Mouse (Mus musculus) cerebellum, postnatal 14 days (tissue): ENCODE measurements at regions not wholly inside any gene's neighbourhood (a gene's known extent, or its start where the extent isn't known, plus 50 kb on each side); places are given as distances from the start of the nearest gene placed in this dataset.
A peak's percentile ranks its signal among the peaks of the same experiment; 100 is the strongest.

Experiments
- DNase-seq, 2 experiments: peaks; one replicate each; pipeline ENCODE4 v3.0.0; 2021; ENCODE audit warnings: mixed read lengths in 2 of 2

DNA sequence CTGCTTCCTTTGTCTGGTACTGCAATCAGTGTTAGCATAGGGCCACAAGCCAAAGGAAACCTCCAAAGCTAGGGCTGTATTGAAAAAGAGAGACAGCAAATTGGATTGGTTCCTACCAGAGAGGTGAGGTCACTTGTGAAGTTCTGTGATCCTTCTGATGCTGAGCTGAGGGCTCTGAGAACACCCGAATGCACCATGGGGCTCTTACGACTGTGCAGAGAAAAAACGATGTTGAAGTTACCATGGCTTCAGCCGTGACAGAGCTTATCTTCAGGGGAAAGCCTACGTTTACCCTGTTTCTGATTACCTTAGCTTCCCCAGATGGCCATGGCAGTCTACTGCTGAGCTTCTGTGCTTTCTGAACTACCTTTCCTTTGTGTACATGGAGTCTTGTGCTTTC lies 53.9 kb upstream of the Fmo9 start:
- DNase-seq: no peak

DNA sequence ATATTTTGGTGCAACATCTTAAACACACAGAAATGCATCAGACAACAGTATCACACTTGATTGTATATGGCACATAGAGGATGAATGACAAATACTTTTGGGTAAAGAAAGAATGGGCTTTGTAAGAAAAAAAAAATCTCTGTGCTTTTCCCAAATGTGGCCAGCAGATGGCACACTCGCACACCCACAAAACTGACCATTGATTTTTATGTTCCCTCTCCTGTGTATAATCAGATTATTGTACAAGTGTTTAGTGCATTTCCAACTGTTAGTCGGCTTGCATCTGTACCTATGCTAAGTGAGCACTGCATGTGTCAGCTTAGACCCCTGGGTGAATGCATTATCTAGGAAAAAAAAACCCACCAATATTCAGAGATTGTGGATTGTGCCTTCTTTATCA lies 56.4 kb upstream of the Fmo9 start:
- DNase-seq: peak; percentile 63 to 70

DNA sequence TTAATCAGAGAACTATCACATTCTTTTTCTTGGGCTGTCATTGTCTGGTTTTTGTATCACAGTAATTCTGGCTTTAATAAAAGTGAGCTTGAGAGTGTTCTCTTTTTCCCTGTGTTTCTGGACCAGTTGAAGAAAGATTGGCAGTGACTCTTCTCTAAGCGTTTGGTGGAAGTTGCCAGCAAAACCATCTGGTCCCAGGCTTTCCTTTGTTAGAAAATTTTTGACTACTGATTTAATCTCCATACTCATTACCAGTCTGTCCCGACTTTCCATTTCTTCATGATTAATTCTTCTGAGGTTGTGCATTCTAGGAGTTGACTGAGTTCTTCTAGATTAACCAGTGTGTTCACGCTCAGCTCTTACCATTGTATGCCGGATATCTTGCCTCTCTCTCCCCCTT lies 68.6 kb upstream of the Fmo9 start:
- peak; percentile 64 to 85 for DNase-seq

DNA sequence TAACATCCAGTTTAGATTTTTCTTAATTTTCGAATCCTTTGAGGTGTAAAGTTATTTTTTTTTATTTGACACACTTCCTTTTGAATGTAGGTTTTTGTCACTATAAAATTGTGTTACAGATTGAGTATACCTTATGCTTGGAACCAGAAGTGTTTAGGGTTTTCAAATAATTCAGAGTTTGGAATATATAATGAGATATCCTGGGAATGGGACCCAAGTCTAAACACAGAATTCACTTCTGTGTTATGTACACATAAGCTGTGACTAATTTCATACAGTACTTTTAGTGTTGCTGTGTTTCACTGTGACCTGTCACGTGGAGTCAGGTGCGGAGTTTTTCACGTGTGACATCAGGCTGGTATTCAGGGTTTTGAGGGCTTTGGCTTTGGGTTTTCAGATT lies 69.1 kb upstream of the Fmo9 start:
- DNase-seq: no peak

DNA sequence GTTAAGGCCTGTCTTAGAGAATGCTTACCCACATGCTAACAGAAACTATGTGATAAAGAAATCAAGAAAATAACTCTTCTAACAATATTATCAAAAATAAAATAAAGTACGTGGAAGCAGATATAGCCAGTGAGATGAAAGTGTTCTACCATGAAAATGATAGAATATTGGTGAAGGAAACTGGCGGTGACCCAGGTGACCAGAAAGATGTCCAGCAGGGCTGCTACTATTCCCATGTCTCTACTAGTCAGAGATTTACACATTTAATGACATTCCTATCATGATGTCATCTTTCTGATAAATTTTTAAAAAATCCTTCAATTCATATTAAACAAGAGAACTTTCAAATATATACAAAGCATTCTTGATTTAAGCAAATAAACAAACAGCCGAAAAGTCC lies 69.8 kb upstream of the Fmo9 start:
- DNase-seq: peak; percentile 75 to 82

DNA sequence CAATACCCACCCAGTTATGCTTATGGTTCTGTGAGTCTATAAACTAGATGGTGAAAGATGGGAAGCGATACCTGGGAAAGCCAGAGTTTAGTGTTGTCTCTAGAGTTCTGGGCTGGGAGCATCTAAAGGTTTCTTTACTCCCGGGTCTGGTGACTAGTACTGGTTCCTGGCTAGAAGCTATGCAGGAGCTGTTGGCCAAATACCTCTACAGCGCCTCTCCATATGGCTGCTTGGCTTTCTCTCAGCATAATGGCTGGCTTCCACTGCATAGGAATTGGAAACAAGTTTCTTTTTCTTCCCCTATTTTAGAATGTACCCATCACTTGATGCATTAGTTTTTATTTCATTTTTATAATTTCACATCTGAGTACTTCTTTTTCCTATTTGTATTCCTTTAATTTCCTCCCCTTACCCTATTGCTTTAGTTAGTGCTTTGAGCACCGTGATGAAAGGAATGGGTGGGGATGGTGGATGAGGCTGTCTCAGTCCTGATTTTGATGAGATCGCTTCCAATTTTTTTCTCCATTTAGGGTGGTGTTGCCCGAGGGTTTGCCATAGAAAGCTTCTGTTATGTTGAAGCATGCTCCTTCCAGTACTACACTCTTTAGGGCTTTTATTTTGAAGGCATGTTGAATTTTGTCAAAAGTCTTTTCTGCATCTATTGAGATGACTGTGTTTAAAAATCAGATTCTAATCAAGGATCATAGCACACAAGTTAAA lies 71.5 kb upstream of the Fmo9 start:
- DNase-seq: peak; percentile 76 to 88

DNA sequence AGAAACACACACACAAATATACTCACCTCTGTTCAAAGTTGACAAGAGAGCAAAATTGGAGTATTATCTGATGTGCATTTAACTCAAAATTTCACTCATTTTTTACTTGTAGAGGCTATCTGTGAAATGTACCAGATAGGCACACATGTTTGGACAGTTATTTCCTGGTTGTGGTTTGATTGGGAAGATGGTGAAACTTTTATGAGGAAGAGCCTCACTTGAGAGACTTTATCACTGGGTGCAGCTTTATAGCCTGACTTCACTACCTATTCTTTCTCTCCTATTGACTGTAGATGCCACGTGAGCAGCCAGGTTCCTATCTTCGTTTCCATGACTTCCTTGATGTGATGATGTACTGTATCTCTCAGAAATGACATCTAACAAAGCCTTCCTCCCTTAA lies 77.3 kb upstream of the Fmo9 start:
- no peak for DNase-seq

DNA sequence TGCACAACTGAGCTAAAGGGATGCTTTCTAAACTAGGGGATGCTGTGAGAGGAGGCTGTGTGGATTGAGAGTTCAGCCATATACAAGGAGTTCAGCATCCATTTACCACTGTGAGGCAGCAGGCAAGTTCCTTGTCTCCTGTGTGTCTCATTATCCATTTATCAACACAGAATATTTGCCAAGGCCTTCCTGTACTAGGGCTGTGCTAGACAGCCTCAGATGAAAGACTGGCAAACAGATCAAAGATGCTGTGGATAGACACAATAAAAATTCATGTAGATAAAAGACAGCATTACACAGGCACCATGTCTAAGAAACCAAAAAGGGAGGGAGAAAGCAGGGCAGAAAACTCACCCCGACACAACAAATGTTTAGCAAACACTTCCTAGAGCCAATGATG lies 91.5 kb upstream of the Fmo9 start:
- DNase-seq: no peak

DNA sequence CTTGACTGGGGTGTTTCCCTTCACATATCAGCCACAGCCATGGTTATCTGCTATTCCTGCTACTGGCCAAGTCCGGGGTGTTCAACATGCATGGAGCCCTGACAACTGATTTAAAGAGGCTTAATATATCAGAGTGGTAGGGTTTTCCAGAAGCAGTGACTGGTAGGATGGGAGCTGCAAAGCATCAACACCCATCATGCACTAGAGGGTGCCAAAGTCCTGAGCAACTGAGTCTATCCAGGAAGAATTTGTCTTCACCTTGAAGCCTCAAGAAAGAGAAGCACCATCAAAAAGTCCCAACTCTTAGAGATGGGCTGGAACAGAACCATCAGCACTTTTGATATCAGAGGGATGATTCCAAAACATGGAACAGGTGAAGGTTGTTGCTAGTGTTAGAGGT lies 100.5 kb upstream of the Fmo9 start:
- peak; percentile 77 to 79 for DNase-seq

DNA sequence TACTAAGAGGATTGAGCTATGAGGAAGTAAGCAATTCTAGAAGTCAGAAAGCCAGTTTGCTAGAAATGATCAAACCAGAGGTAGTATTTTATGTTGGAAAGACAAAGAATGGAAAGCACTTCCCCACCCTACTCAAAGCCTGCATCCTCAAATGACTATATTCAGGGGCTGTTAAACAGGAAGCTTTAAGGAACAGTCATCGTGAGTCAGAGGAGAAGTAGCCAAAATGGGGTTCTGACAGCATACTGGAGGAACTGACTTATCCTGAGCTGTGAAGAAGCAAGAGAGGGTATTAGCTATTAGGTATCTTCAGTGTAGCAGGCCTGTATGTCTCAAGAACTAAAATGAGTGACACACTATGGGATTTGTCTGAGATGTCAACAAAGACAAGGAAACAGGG lies 106.3 kb upstream of the Fmo9 start:
- no peak for DNase-seq

DNA sequence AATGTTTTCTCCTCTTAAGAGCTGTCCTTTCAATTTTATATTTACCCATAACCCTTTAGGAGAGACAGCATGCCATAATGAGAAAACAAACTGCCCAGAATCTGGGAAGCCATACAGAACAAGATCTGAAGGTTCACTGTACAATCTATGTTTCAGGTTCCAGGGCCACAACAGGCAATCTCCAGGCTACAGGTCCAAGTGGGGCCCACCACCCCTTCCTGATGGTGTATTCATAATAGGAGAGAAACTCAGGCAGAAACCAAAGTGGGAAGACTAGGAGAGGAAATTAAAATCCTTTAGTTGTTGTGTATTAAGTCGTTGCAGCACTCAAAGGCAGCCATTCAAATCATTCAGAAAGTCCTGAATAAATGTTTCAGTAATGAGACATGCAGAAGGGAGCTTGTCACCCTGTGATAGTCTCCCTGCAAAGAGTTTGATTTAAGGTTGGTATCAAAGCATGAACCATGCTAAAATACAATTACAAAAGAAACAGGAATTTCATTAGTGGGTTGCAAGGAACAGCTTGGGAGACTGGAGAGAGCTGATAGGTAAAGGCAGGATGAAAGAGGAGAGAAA lies 107.3 kb upstream of the Fmo9 start:
- no peak for DNase-seq

DNA sequence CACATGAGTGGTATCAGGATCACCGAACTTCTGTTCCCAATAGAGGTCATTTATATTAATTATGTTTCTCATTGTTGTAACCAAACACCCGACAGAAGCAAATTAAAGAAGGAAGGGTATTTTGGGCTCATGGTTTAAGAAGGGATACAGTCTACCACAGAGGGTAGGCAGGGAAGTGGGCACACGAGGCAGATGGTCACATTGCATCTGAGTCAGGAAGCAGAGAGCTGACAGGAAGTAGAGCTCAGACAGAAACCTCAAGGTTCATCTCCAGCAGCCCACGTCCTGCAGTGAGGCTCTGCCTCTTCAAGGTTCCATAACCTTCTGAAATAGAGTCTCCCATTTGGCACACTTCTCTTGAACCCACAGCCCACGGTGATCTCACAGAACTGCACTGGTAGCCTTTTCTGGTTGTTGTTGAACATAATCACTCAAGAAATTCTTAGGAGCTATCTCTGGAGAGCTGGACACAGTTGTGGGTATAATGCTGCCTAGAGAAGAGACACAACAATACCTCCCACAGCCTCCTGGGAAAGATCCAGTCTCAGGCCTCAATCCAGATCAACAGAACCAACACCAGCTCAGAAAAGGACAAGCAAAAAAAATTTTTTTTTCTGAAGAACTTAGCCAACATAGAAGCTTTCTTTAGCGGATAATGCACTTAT lies 111.5 kb upstream of the Fmo9 start:
- DNase-seq: no peak

DNA sequence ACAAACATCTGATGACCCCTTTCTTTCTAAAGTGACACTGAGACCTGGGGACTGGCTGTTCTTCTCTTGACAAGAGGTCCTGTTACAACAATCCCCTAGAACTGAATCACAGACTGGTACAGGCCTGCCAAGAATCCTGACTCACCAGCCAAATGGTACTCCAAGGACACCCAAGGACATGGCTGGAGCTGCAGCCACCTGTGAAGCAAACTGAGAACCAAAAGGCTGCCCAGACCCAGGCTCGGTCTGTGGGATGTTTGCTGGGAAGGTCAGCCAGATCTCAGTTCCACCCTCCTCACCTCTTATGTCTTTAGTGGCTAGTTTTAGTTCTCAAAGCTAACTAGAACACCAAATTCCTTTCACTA lies 112.1 kb upstream of the Fmo9 start:
- peak; percentile 52 to 56 for DNase-seq

DNA sequence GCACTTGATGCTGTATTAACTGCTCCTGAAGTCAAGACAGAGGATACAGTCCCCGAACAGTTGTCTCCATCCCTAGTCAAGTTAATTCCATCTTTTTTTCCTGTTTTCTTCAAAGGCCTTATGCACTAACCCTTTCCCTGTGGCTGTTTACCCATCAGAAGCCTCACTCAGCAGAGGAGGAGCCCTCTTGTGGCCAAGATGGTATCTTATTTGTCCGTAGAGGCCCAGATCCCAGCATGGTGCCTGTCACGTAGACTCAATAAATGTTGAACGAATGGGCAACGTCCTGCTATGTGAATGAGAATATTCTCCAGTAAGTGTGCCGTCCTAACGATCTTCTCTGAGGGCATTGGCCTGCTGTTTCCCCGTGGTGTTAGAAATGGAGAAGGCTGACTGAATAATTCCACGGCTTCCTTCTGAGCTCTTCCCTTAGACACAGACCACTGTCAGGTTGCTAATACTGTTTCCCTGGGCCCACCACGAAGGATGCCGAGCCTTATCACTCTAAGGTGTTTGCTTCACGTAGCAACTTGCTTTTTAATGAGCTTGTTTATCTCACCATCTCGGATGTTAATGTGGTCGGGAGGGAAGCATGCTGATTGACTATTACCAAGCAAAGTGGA lies 113.1 kb upstream of the Fmo9 start:
- peak; percentile 78 to 80 for DNase-seq

DNA sequence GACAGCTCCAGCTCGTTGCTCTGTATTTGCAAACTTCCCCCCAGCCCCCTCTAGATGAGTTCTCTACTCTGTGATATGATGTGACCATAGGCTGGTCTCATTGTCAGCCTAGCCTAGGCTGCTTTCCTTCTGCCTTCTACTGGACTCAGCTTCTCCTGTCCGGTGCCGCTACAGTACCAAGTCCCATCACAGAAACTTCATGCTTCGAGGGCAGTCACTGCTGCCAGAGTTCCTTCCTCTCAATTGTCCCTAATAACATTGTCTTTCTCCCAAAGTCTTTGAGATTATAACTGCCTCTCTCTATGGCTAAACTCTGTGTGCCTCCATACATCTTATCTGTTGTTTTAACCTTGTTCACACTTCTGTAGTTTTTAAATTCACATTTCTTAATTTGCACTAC lies 114.0 kb upstream of the Fmo9 start:
- peak in 1 of 2 experiments; percentile 27 for DNase-seq

DNA sequence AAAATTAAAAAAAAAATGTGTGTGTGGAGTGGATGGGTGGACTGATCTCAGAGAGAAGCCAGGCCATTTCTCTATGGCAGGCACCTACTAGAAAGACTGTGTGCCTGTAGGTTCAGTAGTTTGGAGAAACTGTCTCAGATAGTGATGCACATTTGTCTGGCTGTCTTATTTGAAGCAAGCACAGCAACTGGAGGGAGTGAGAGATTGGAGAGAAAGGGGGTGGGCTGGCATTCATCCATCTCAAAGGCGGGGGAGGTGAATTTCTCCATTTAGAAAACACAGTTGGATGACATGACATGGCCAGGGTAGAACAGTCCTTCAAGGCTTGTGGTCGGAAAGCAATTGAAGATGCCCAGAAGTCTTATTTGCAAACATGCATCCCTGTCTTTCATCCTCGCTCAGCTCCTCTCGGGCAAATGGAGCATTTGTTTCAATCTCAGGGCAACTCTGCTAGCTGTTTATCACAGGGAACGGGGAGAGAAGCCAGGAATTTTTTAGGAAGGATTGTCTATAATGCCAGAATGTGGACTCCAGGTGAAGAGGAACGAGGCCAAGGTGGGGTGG lies 114.8 kb upstream of the Fmo9 start:
- peak; percentile 79 to 80 for DNase-seq

DNA sequence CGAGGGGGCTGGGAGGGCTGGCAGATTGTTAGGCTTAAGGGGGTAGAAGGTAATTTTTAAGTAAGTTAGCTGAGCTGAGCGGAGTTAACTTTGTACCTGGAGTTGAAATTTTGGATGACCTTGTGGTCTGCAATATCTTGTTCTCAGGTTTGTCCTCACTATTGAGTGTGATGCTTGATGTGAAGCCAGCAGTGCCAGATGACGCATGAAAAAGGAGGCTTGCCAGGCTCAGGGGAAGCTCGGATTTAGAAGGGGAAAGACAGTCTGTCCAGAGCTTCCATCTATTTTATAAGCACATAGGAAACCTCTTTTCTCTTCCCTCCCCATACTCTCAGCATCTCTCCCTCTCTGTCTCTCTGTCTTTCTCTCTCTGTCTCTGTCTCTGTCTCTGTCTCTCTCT lies 115.3 kb upstream of the Fmo9 start:
- peak; percentile 78 to 84 for DNase-seq

DNA sequence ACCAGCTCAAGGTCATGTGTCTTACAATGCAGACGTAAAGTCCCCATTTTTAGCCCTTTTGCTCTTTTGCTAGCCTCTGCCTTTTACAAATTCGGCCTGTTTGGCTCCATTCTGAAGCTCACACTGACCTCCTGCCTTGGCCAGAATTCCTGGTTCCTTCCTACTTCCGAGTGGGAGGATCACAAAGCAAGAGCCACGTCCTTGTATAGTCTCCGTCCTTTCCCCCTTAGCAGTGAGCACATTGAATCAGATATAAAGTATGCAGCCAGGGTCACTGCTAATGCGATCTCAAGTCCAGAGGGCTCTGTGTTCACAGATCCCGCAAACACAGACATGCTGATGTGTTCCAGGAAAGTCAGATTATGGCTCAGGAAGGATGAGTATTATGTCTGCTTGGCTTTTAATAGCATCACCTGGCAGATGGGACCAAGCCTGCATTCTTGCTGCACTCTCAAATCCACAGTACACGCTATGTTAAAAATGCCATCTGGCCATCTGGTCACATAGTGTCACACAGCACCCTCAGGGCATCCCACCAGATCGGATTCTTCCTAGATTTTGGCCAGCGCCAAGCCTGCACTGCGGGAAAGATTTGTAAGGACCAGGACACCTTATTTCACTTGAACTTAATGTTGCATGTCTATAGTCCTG lies 119.4 kb upstream of the Fmo9 start:
- DNase-seq: peak; percentile 80 to 91

DNA sequence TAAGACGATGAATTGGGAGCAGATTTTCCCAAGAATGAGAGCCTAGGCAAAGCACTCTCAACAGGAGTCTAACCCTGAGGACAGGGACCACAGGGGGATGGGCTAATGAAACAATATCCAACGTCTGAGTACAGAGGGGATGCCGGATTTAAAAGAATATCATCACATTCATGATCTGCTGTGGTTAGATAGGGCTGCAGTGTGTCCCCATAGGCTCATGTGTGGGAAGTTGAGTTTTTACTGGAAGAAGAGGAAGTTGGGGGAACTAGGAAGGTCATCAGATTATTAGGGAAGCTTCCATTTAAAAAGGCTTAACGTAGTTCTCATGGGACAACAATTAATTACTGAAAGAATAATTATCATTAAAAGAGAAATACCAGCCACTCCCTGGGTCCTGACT lies 120.3 kb upstream of the Fmo9 start:
- DNase-seq: no peak

DNA sequence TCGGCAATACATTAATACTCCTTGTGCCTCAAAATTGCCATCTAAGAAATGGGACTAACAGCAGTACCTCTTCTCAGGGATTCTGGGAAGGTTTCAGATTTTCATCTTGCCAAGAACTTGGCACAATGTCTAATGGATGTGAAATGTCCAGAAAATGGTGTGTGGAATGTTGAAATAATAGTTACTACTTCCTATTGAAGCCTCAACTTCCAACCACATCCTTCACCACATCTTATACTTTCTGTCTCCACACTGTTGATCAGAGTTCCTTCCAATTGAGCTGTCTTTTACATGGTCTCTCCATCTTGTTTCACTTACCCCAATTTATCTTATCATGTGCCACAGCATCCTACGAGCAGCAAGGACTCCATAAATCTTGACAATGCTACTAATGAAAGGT lies 122.3 kb upstream of the Fmo9 start:
- no peak for DNase-seq

DNA sequence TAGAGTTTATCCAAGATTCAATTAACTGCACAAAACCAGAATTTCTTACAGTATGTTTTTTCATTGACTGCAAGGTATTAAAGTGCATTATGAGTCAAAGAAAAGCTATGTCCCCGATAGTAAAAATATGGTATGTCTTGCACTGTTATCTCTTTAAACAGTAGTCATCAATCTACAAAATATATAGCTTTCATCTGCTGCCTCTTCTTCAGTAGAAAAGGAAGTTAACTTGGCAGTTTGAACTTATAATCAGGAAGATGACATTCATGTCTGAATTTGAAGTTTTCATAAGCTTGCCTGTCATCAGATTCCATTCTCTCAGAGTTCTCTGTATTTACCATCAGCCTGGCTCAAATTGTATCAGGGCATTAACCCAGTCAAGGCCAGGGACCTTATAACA lies 122.7 kb upstream of the Fmo9 start:
- no peak for DNase-seq

DNA sequence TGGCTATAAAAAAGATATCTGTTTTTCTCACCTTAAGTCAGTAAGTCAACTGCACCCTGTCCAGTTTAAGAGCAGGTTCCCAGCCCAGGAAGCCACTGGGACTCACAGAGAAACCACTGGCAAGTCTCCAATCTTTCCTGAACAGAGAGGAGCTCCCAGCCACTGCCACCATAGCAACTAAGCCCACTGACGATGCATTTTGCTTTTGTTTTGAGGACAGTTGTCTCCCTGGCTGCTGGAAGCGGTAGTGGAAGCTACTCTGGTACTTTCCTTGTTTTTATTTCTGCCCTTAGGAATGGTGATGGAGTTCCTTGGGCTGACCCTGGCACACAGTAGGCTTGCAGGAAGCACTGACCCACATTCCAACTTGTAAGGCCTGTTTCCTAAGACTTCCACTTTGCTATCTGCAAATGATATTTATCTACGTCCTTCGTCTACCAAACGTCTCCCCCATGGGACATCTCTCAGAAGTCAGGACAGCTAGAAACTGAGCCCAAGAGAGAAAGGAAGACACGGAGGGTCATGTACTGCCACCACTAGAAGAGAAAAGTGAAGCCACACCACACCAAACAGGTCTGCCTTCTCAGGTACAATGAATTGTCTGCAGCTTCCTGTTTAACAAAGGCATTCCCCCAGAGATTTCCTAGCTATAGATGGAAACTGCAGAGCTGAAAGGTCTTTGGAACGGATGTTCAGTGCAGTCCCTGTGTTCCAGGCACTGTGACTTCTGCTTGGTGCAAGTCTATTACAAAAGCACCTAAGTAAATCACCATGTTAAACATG lies 125.7 kb upstream of the Fmo9 start:
- no peak for DNase-seq
